Mouse (Mus musculus) CH12.LX (cell line): ENCODE data around the gene Nr0b2. TPM values are rescaled to one million over a fixed set of nuclear protein-coding genes. Genes with fewer than 3 reads are reported as not detected.
"Not testable (repeated sequence)": the region's sequence is repeated elsewhere in the genome, so short reads cannot be mapped to it uniquely, and the experiment has no call there.

Experiments used
- DNase-seq: peaks from one replicate; pipeline ENCODE4 v3.0.0-alpha.2; 2013; ENCODE audit errors: extremely low read depth
- H3K27ac ChIP-seq: 2 replicates; pipeline ENCODE4 v1.5.1; 2012; ENCODE audit warnings: low read depth, mild to moderate bottlenecking, control low read depth, moderate library complexity; ENCODE audit not compliant: insufficient read depth
- H3K27me3 ChIP-seq: replicated peaks from 2 replicates; pipeline ENCODE3; 2012; ENCODE audit warnings: inconsistent platforms
- H3K36me3 ChIP-seq, 2 experiments: replicated peaks in 1 of 2; 2 replicates each; pipeline versions ENCODE3 to v1.6.1; 2012; ENCODE audit warnings: inconsistent platforms in 1 of 2, low read length in 1 of 2, mild to moderate bottlenecking in 1 of 2, mixed read lengths in 1 of 2, moderate library complexity in 1 of 2; ENCODE audit not compliant: control insufficient read depth in 1 of 2, insufficient read depth in 1 of 2
- H3K4me1 ChIP-seq, 2 experiments: 2 replicates each; pipeline ENCODE4 v1.6.1; 2012; ENCODE audit warnings: inconsistent platforms in 1 of 2, moderate library complexity in 1 of 2; ENCODE audit not compliant: insufficient read depth in 2 of 2, control insufficient read depth in 1 of 2
- H3K4me2 ChIP-seq: 2 replicates; pipeline ENCODE4 v1.6.1; 2012; ENCODE audit warnings: low read depth, mild to moderate bottlenecking, control low read depth; ENCODE audit not compliant: poor library complexity, insufficient read depth, severe bottlenecking
- H3K4me3 ChIP-seq, 3 experiments: fragments of 150-350 bp in 1 of 3; sonication (generic) in 1 of 3; replicated peaks in 1 of 3; 2 replicates each; pipeline versions ENCODE3 to v1.5.1; 2011 to 2012; ENCODE audit warnings: low read depth in 2 of 3, low read length in 2 of 3, mild to moderate bottlenecking in 2 of 3, moderate library complexity in 2 of 3, control low read depth in 1 of 3, improper control_type of control experiment in 1 of 3, inconsistent platforms in 1 of 3, mixed read lengths in 1 of 3; ENCODE audit not compliant: poor library complexity in 1 of 3
- H3K79me2 ChIP-seq: replicated peaks from 2 replicates; pipeline ENCODE4 v1.6.1; 2012; ENCODE audit warnings: mild to moderate bottlenecking, moderate library complexity; ENCODE audit not compliant: control insufficient read depth, poor library complexity, insufficient read depth, severe bottlenecking; ENCODE audit errors: extremely low read depth
- H3K9ac ChIP-seq: 2 replicates; pipeline ENCODE4 v1.6.1; 2012; ENCODE audit warnings: low read depth, mild to moderate bottlenecking, control low read depth, moderate library complexity; ENCODE audit not compliant: insufficient read depth
- H3K9me3 ChIP-seq: replicated peaks from 2 replicates; pipeline ENCODE3; 2012; ENCODE audit warnings: low read length, inconsistent platforms, mixed read lengths
- CTCF ChIP-seq, 2 experiments: IDR thresholded peaks in 1 of 2; conservative IDR thresholded peaks in 1 of 2; 2 replicates each; pipeline ENCODE4 v1.5.1; 2011 to 2012; ENCODE audit warnings: low read depth in 2 of 2, low read length in 2 of 2, improper control_type of control experiment in 1 of 2, inconsistent platforms in 1 of 2, mild to moderate bottlenecking in 1 of 2, moderate library complexity in 1 of 2
- EP300 ChIP-seq: IDR thresholded peaks from 2 replicates; pipeline ENCODE4 v1.6.1; 2011; ENCODE audit warnings: low read length, improper control_type of control experiment
- GABPA ChIP-seq: IDR thresholded peaks from 2 replicates; pipeline ENCODE4 v1.6.1; 2012; ENCODE audit warnings: low read depth, low read length, improper control_type of control experiment, inconsistent platforms; ENCODE audit not compliant: insufficient replicate concordance
- MAFK ChIP-seq: IDR thresholded peaks from 2 replicates; pipeline ENCODE4 v1.6.1; 2011; ENCODE audit warnings: low read length, improper control_type of control experiment; ENCODE audit not compliant: insufficient replicate concordance
- NELFE ChIP-seq: IDR thresholded peaks from 2 replicates; pipeline ENCODE4 v1.6.1; 2011; ENCODE audit warnings: low read depth, low read length, improper control_type of control experiment
- NRF1 ChIP-seq: IDR thresholded peaks from 2 replicates; pipeline ENCODE4 v1.6.1; 2014; ENCODE audit warnings: low read depth, mild to moderate bottlenecking, inconsistent platforms, low read length, improper control_type of control experiment, moderate library complexity
- RAD21 ChIP-seq: IDR thresholded peaks from 2 replicates; pipeline ENCODE4 v1.6.1; 2011; ENCODE audit warnings: low read depth, mild to moderate bottlenecking, low read length, improper control_type of control experiment, moderate library complexity
- RCOR1 ChIP-seq: conservative IDR thresholded peaks from 2 replicates; pipeline ENCODE4 v1.6.1; 2012; ENCODE audit warnings: low read depth, mild to moderate bottlenecking, inconsistent platforms, low read length, improper control_type of control experiment
- SMC3 ChIP-seq: IDR thresholded peaks from 2 replicates; pipeline ENCODE4 v1.6.1; 2011; ENCODE audit warnings: low read depth, low read length, improper control_type of control experiment
- UBTF ChIP-seq: IDR thresholded peaks from 2 replicates; pipeline ENCODE4 v1.6.1; 2012; ENCODE audit warnings: low read depth, mild to moderate bottlenecking, inconsistent platforms, low read length, improper control_type of control experiment, moderate library complexity
- ZC3H11A ChIP-seq: IDR thresholded peaks from 2 replicates; pipeline ENCODE4 v1.6.1; 2012; ENCODE audit warnings: low read depth, mild to moderate bottlenecking, inconsistent platforms, low read length, improper control_type of control experiment
- ZMIZ1 ChIP-seq: IDR thresholded peaks from 2 replicates; pipeline ENCODE4 v1.6.1; 2012; ENCODE audit warnings: low read depth, mild to moderate bottlenecking, inconsistent platforms, low read length, improper control_type of control experiment
- dilution Hi-C: fragments of 300-500 bp; cut with MboI; formaldehyde crosslinking; loops from 2 replicates; pipeline ENCODE4 v1.14.3; 2020; ENCODE audit warnings: low sequenced_read_pairs; ENCODE audit not compliant: extremely low pct_unique_long_range_greater_than_20kb, extremely low pct_ligation_motif_present
- in situ Hi-C: fragments of 300-500 bp; cut with MboI; formaldehyde crosslinking; loops from 3 replicates; pipeline ENCODE4 v1.14.3; 2019; ENCODE audit warnings: low sequenced_read_pairs, low pct_ligation_motif_present, low pct_unique_long_range_greater_than_20kb, mixed read lengths
- polyA plus RNA-seq: library from polyadenylated mRNA; unstranded; fragments of >175 nt; gene quantifications from 2 replicates; pipeline ENCODE4 v1.2.1, GENCODE M21; 2012; ENCODE audit warnings: low read depth; ENCODE audit not compliant: insufficient read length
- total RNA-seq, 2 experiments: library from RNA; depleted of rRNA; stranded (reverse); fragments of 300-350 nt in 1 of 2; fragments of >200 nt in 1 of 2; gene quantifications; 2 replicates each; pipeline ENCODE4 v1.2.3; 2012 to 2014

Nr0b2 gene
- total and polyA plus RNA-seq, 3 experiments = not detected

DNA sequence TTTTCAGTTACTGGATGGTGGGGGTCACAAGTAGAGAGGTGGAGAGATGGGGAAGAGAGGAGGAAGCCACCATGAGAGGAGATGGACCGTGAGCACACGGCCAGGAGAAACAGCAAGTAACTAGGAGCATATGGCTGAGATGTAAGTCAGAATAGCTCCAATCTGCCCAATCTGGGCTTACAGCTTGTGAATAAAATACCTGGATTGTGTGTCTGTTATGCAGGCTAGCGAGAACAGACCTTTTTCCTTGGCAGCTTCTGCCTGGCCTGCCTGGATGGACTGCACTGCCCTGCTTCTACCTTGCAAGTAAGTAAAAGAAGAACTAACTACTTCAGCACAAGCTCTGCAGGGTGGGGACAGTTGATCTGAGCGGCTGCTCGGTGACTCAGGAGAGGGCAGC is 42.1 kb upstream of the Nr0b2 start:
- Histone ChIP-seq H3K9me3 (no peaks in the 10 kb centered on the region), H3K4me3 (no peak overlapping the region), H3K36me3 (no peaks in the 10 kb centered on the region), H3K27me3 (peaks cover 34% of the 10 kb centered on the region), H3K79me2 (no peaks in the 10 kb centered on the region), H3K9ac (no peak overlapping the region), H3K4me1 (peaks cover 0 to 5% of the 10 kb centered on the region in 2 experiments; a peak in 1 of 4 replicates), H3K27ac (no peak overlapping the region), H3K4me2 (no peak overlapping the region)
- no peak for DNase-seq
- dilution Hi-C loops (no loop called here), in situ Hi-C loops (loop anchor here (5.0 kb wide), 1 partner anchor 34 kb away; no protein-coding TSS in a partner anchor)
- no peak for TF ChIP-seq EP300

DNA sequence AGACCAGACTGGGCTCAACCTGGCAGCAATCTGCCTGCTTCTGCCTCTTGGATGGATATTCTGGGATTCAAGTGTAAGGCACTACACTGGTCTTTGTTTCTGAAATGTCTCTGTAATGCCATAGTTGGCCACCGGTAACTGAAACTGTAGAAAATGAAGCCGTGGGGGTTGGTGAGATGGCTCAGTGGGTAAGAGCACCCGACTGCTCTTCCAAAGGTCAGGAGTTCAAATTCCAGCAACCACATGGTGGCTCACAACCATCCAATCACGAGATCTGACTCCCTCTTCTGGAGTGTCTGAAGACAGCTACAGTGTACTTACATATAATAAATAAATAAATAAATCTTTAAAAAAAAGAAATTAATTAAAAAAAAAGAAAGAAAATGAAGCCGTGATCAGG is 40.7 kb upstream of the Nr0b2 start:
- H3K27ac ChIP-seq, H3K4me1 ChIP-seq, H3K4me3 ChIP-seq, H3K4me2 ChIP-seq, H3K79me2 ChIP-seq, DNase-seq, dilution Hi-C loops, H3K9ac ChIP-seq, H3K36me3 ChIP-seq, H3K9me3 ChIP-seq: not testable (repeated sequence)
- in situ Hi-C loops = loop anchor here (5.0 kb wide), 1 partner anchor 35 kb away; no protein-coding TSS in a partner anchor
- H3K27me3 ChIP-seq = peaks cover 27% of the 10 kb centered on the region

DNA sequence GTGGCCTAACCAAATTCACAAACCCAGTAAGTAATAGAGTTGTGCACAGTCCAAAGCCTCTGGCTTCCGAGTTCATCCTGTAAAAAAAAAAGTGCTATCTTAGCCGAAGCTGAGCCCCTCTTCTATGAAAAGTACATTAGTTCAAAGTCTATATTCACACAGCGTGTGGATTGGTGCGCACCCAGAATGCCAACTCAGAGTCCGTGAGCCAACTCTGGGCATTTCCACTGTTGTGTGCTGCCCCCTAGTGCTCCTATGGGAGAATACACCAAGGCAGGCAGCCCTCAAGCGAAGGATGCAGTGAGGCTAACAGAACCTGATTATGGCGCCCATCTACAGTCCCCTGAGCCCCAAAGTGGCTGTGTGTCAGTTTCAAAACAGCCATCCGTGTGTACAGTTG is 40.2 kb upstream of the Nr0b2 start:
- Histone ChIP-seq H3K27me3 (peaks cover 23% of the 10 kb centered on the region), H3K27ac (no peak overlapping the region), H3K4me1 (peaks cover 0 to 5% of the 10 kb centered on the region in 2 experiments; a peak in 1 of 4 replicates), H3K79me2 (no peaks in the 10 kb centered on the region), H3K9me3 (no peaks in the 10 kb centered on the region), H3K9ac (no peak overlapping the region), H3K4me2 (0 out of 2 replicates have a peak overlapping the region, but pooled peaks have one; percentile 27), H3K4me3 (no peak overlapping the region), H3K36me3 (no peaks in the 10 kb centered on the region)
- DNase-seq = peak; percentile 73
- dilution Hi-C loops = no loop called here
- TF ChIP-seq ZMIZ1 = no peak
- peak; percentile 76 for TF ChIP-seq SMC3
- TF ChIP-seq ZC3H11A = no peak
- peak; percentile 84 for TF ChIP-seq RAD21
- 0 out of 2 replicates have a peak, but pooled peaks have one; percentile 36 for TF ChIP-seq NRF1
- peak; percentile 91 to 93 for TF ChIP-seq CTCF (conservative IDR thresholded peaks at IDR 0.05 in 1 of 2, IDR thresholded peaks at IDR 0.05 in 1 of 2; ENCODE audit: low read depth in 2 of 2, low read length in 2 of 2)
- TF ChIP-seq RCOR1 = no peak
- no peak for TF ChIP-seq UBTF
- TF ChIP-seq GABPA = no peak
- TF ChIP-seq MAFK = no peak
- TF ChIP-seq NELFE = 0 out of 2 replicates have a peak, but pooled peaks have one; percentile 18
- in situ Hi-C loops = loop anchor here (5.0 kb wide), 1 partner anchor 36 kb away; no protein-coding TSS in a partner anchor
